Mouse (Mus musculus): ENCODE results near the gene Nrf1.

DNA sequence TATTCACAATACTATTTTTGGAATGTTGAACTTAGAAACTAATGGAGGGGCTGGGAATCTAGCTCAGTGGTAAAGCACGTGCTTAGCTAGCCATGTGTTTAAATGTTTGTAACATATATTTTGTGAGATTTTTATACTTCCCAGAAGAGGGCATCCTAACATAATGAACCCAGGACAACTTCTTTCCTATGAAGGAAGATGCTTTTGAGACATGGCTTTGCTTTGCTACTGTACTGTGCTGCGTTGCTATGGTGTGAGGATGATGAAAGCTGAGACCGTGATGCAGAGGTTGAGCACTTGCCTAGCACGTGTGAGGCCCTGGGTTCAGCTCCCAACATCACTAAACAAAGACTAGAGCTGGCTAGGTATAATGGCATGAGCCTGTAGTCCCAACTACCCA is 43.4 kb downstream of the Nrf1 start:
- TF ChIP-seq CTCF (IDR thresholded peaks at IDR 0.05; ENCODE audit: borderline replicate concordance, control insufficient read depth, extremely low read depth, insufficient read depth, low read length, poor library complexity) = no peak
- no peak for TF ChIP-seq POLR2A (IDR thresholded peaks at IDR 0.05; ENCODE audit: control insufficient read depth, extremely low read depth, insufficient read depth, low read length, poor library complexity)

Data from thymus, adult 2 months (tissue).